In the genomic region with DNA sequence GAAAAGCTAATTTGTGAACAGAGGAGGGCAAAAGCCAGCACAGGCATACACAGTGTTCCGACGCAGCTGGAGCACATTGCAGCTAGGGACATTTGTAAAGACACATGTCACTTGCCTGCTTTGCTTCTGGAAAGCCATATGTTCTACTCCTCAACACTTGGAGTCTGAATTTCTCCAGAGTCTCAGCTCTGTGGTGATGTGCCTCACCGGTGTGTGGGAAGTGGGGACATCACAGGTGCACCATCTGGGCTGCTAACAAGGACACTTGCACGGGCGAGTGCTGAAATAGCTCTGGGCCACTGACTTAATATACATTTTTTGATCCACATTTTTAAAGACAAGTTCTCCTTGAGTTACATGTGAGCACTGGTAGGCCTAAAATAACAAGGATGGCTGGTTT, we compare ENCODE assay signal across 31 mouse cellular contexts.
DNase-seq lines count a peak whose midpoint lies in the region; ATAC-seq and TF ChIP-seq lines count a peak whose summit lies in the region.
"Had no signal": no experiment of that assay in that cellular context is flagged by ENCODE, and none has a peak within 500 bp of the region (broad histone marks: within the 10 kb centered on the region; RNA-seq: fewer than 3 reads in every experiment).

No protein-coding gene starts in this region.

- no peaks in the 10 kb centered on the region for H3K9me3 ChIP-seq in forebrain, embryonic 14.5 days (replicated peaks; ENCODE audit: control insufficient read depth, low read length)
- H3K9me3 ChIP-seq: embryonic facial prominence, embryonic 12.5 days; forebrain, embryonic 10.5 days; heart, embryonic 13.5 days; liver, embryonic 12.5 days; midbrain, embryonic 12.5 days; neural tube, embryonic 12.5 days had no signal

- H3K4me2 ChIP-seq in forebrain, embryonic 14.5 days (ENCODE audit: low read length) = no peak overlapping the region
- H3K4me2 ChIP-seq: embryonic facial prominence, embryonic 12.5 days; heart, embryonic 13.5 days; hindbrain, embryonic 14.5 days; liver, embryonic 12.5 days; midbrain, embryonic 12.5 days; neural tube, embryonic 12.5 days had no signal

- H3K9ac ChIP-seq in forebrain, embryonic 14.5 days (ENCODE audit: low read length) = no peak overlapping the region
- H3K9ac ChIP-seq: embryonic facial prominence, embryonic 12.5 days; heart, embryonic 13.5 days; hindbrain, embryonic 14.5 days; liver, embryonic 12.5 days; liver, postnatal 0 days; midbrain, embryonic 12.5 days; neural tube, embryonic 12.5 days had no signal

- peak; percentile 40 to 61 for DNase-seq in frontal cortex, adult 2 months (ENCODE audit: extremely low spot score in 1 of 2, low spot score in 1 of 2)
- no peak for DNase-seq in frontal cortex, postnatal 14 days (ENCODE audit: low spot score in 2 of 2)
- DNase-seq in left cerebral cortex, adult 18-20 months (ENCODE audit: low spot score in 2 of 2) = peak; percentile 42 to 69
- no peak for DNase-seq in left cerebral cortex, postnatal 4 days
- DNase-seq in left cerebral cortex, adult 2 months (ENCODE audit: extremely low spot score in 1 of 2, low spot score in 2 of 2) = peak; percentile 13 to 44
- peak; percentile 53 to 55 for DNase-seq in left cerebral cortex, postnatal 36 days (ENCODE audit: low spot score in 2 of 2)
- no peak for DNase-seq in testis, postnatal 10 days (ENCODE audit: low spot score)
- no peak for DNase-seq in forebrain, embryonic 14.5 days (ENCODE audit: low spot score)
- DNase-seq: adrenal gland, postnatal 10 days; cerebellum, adult 11 months; cerebellum, adult 9-10 months; cerebellum, postnatal 36 days; heart, postnatal 10 days; kidney, postnatal 14 days; liver, postnatal 0 days; lung, postnatal 4 days; thymus, postnatal 14 days had no signal

- H3K4me3 ChIP-seq in left cerebral cortex, adult 2 months = no peak overlapping the region
- no peak overlapping the region for H3K4me3 ChIP-seq in forebrain, embryonic 14.5 days (ENCODE audit: low read depth, low read length)
- H3K4me3 ChIP-seq: embryonic facial prominence, embryonic 12.5 days; forebrain, embryonic 10.5 days; heart, embryonic 13.5 days; layer of hippocampus, adult 2 months; liver, embryonic 12.5 days; megakaryocyte, embryonic 14.5 days; midbrain, embryonic 12.5 days; myocyte; neural tube, embryonic 12.5 days had no signal

- ATAC-seq in forebrain, embryonic 14.5 days = no peak
- ATAC-seq: forebrain, embryonic 16.5 days; intestine, postnatal 0 days; liver, embryonic 12.5 days; liver, postnatal 0 days; lung, postnatal 0 days; Patski had no signal

- WGBS in forebrain, embryonic 14.5 days = 78% methylated on average over 5 of the region's 5 CpGs

- H3K27me3 ChIP-seq in forebrain, embryonic 14.5 days (replicated peaks; ENCODE audit: control insufficient read depth, insufficient read depth, low read length) = no peaks in the 10 kb centered on the region
- H3K27me3 ChIP-seq: embryonic facial prominence, embryonic 12.5 days; heart, embryonic 13.5 days; liver, embryonic 12.5 days; megakaryocyte, embryonic 14.5 days; midbrain, embryonic 12.5 days; neural tube, embryonic 12.5 days had no signal

- H3K27ac ChIP-seq in left cerebral cortex, adult 2 months = no peak overlapping the region
- no peak overlapping the region for H3K27ac ChIP-seq in forebrain, embryonic 14.5 days (ENCODE audit: low read depth, low read length)
- H3K27ac ChIP-seq: embryonic facial prominence, embryonic 12.5 days; forebrain, embryonic 10.5 days; heart, embryonic 13.5 days; hindbrain, embryonic 14.5 days; layer of hippocampus, adult 2 months; liver, embryonic 12.5 days; midbrain, embryonic 12.5 days; neural tube, embryonic 12.5 days had no signal

- no peaks in the 10 kb centered on the region for H3K36me3 ChIP-seq in forebrain, embryonic 14.5 days (ENCODE audit: control insufficient read depth, insufficient read depth, low read length)
- H3K36me3 ChIP-seq: embryonic facial prominence, embryonic 12.5 days; forebrain, embryonic 10.5 days; heart, embryonic 13.5 days; liver, embryonic 12.5 days; midbrain, embryonic 12.5 days; neural tube, embryonic 12.5 days had no signal

- intact Hi-C loops in left cerebral cortex, postnatal 4 days (cut with DNase I) = no loop called here
- intact Hi-C loops in left cerebral cortex, adult 2 months (cut with DNase I) = no loop called here
- intact Hi-C loops in left cerebral cortex, postnatal 36 days (cut with DNase I) = no loop called here

- TF ChIP-seq CTCF in left cerebral cortex, adult 2 months (IDR thresholded peaks at IDR 0.05) = no peak

- H3K4me1 ChIP-seq in forebrain, embryonic 14.5 days (ENCODE audit: control insufficient read depth, insufficient read depth, low read length) = no peaks in the 10 kb centered on the region
- H3K4me1 ChIP-seq: embryonic facial prominence, embryonic 12.5 days; forebrain, embryonic 10.5 days; heart, embryonic 13.5 days; liver, embryonic 12.5 days; midbrain, embryonic 12.5 days; neural tube, embryonic 12.5 days had no signal

Comparison
In these comparisons a context has a peak if more than half of its experiments do, and no peak if none do; other contexts are left out.
1. DNase-seq: peak in frontal cortex, adult 2 months (2 of 2), left cerebral cortex, adult 18-20 months (2 of 2), left cerebral cortex, adult 2 months (2 of 2) and left cerebral cortex, postnatal 36 days (2 of 2); none in frontal cortex, postnatal 14 days (0 of 2), left cerebral cortex, postnatal 4 days (single experiment), testis, postnatal 10 days (single experiment) and forebrain, embryonic 14.5 days (single experiment).